Mouse (Mus musculus) lung, adult 2 months (tissue): ENCODE data around the gene Arhgap15.

Experiments used
- CTCF ChIP-seq: fragments of 200-500 bp; IDR thresholded peaks from 2 replicates; pipeline ENCODE4 v1.5.1; 2011; ENCODE audit warnings: mild to moderate bottlenecking, low read length, control low read depth; ENCODE audit not compliant: insufficient read depth
- POLR2A ChIP-seq: fragments of 200-500 bp; IDR thresholded peaks from 2 replicates; pipeline ENCODE4 v1.6.1; 2011; ENCODE audit warnings: low read depth, mild to moderate bottlenecking, control low read depth, low read length, borderline replicate concordance; ENCODE audit errors: extremely low read depth

DNA sequence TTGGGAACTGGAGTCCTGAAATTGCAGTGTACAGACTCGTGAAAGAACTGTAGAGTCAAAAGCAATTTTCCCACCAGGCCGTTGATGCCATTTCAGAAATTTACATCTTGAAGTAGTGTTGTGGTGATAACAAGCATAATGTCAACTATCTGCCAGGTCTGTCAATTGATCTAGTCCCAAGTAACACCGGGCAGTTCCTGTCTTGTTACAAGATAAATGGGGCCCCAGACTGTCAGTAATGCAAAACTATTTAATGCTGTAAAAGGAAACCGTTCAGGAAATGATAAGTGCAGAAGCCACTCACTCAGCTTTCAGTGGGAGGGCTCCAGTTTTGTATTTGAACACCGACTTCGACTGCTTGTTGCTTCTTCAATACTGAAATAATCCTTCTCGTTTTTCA lies 604.3 kb downstream of the Arhgap15 start:
- TF ChIP-seq CTCF (no peak), POLR2A (no peak)
